Mouse (Mus musculus): ENCODE measurements at regions not wholly inside any gene's neighbourhood (a gene's known extent, or its start where the extent isn't known, plus 50 kb on each side); places are given as distances from the start of the nearest gene placed in this dataset.
A peak's percentile ranks its signal among the peaks of the same experiment; 100 is the strongest.

GRCm38 (mm10) chr1:40907813-40908212, 102.4 kb downstream of the Tmem182 start:
- no peak for DNase-seq (ENCODE audit: low spot score in 2 of 2)

- no peak for DNase-seq (ENCODE audit: low spot score in 2 of 2)
Observed at GRCm38 (mm10) chr1:40913591-40913990, 108.2 kb downstream of the Tmem182 start.

- no peak for DNase-seq (ENCODE audit: low spot score in 2 of 2)
Observed at GRCm38 (mm10) chr1:40924271-40924670, 118.9 kb downstream of the Tmem182 start.

GRCm38 (mm10) chr1:40924780-40925179, 119.4 kb downstream of the Tmem182 start:
- no peak for DNase-seq (ENCODE audit: low spot score in 2 of 2)

- no peak for DNase-seq (ENCODE audit: low spot score in 2 of 2)
Observed at GRCm38 (mm10) chr1:40931374-40931773, 126.0 kb downstream of the Tmem182 start.

GRCm38 (mm10) chr1:40936729-40937128, 131.3 kb downstream of the Tmem182 start:
- DNase-seq (ENCODE audit: low spot score in 2 of 2) = no peak

- DNase-seq (ENCODE audit: low spot score in 2 of 2) = no peak
Observed at GRCm38 (mm10) chr1:40942751-40943150, 137.3 kb downstream of the Tmem182 start.

GRCm38 (mm10) chr1:40943165-40943564, 137.8 kb downstream of the Tmem182 start:
- DNase-seq (ENCODE audit: low spot score in 2 of 2) = no peak

- DNase-seq (ENCODE audit: low spot score in 2 of 2) = no peak
Observed at GRCm38 (mm10) chr1:40950641-40951040, 145.2 kb downstream of the Tmem182 start.

- DNase-seq (ENCODE audit: low spot score in 2 of 2) = no peak
Observed at GRCm38 (mm10) chr1:40954720-40955163, 149.3 kb downstream of the Tmem182 start.

- DNase-seq (ENCODE audit: low spot score in 2 of 2) = no peak
Observed at GRCm38 (mm10) chr1:40967768-40968504, 162.5 kb downstream of the Tmem182 start.

- no peak for DNase-seq (ENCODE audit: low spot score in 2 of 2)
Observed at GRCm38 (mm10) chr1:40983762-40984161, 178.4 kb downstream of the Tmem182 start.

- no peak for DNase-seq (ENCODE audit: low spot score in 2 of 2)
Observed at GRCm38 (mm10) chr1:40993327-40993726, 187.9 kb downstream of the Tmem182 start.

- peak; percentile 36 to 69 for DNase-seq (ENCODE audit: low spot score in 2 of 2)
Observed at GRCm38 (mm10) chr1:41001154-41001949, 196.0 kb downstream of the Tmem182 start.

- no peak for DNase-seq (ENCODE audit: low spot score in 2 of 2)
Observed at GRCm38 (mm10) chr1:41002006-41002405, 196.6 kb downstream of the Tmem182 start.

- DNase-seq (ENCODE audit: low spot score in 2 of 2) = peak in 1 of 2 experiments; percentile 38
Observed at GRCm38 (mm10) chr1:41026943-41027342, 221.5 kb downstream of the Tmem182 start.

GRCm38 (mm10) chr1:41027540-41027978, 222.2 kb downstream of the Tmem182 start:
- peak; percentile 47 to 74 for DNase-seq (ENCODE audit: low spot score in 2 of 2)

GRCm38 (mm10) chr1:41028021-41028420, 222.6 kb downstream of the Tmem182 start:
- no peak for DNase-seq (ENCODE audit: low spot score in 2 of 2)

GRCm38 (mm10) chr1:41035085-41035880, 229.9 kb downstream of the Tmem182 start:
- no peak for DNase-seq (ENCODE audit: low spot score in 2 of 2)

GRCm38 (mm10) chr1:41036940-41037339, 231.5 kb downstream of the Tmem182 start:
- DNase-seq (ENCODE audit: low spot score in 2 of 2) = no peak

GRCm38 (mm10) chr1:41054426-41054955, 249.1 kb downstream of the Tmem182 start:
- DNase-seq (ENCODE audit: low spot score in 2 of 2) = no peak

- DNase-seq (ENCODE audit: low spot score in 2 of 2) = no peak
Observed at GRCm38 (mm10) chr1:41055761-41056160, 250.4 kb downstream of the Tmem182 start.

Data from frontal cortex, postnatal 10 days (tissue).